Mouse (Mus musculus) left cerebral cortex, postnatal 4 days (tissue): ENCODE data around the gene Med27. TPM values are rescaled to one million over a fixed set of nuclear protein-coding genes. Genes with fewer than 3 reads are reported as not detected.

Experiments
- DNase-seq: peaks from one replicate; pipeline ENCODE4 v3.0.0-alpha.2; 2022
- intact Hi-C: fragments of 180-260 bp; cut with DNase I; formaldehyde crosslinking; loops from one replicate; pipeline ENCODE4 v1.15.1; 2025
- total RNA-seq, 2 experiments: library from RNA; stranded (reverse); gene quantifications; 2 replicates each; pipeline ENCODE4 v1.2.3; 2021

Med27 gene
- total RNA-seq, 2 experiments from 2014 or later: 40.6 to 44.1 TPM

DNA sequence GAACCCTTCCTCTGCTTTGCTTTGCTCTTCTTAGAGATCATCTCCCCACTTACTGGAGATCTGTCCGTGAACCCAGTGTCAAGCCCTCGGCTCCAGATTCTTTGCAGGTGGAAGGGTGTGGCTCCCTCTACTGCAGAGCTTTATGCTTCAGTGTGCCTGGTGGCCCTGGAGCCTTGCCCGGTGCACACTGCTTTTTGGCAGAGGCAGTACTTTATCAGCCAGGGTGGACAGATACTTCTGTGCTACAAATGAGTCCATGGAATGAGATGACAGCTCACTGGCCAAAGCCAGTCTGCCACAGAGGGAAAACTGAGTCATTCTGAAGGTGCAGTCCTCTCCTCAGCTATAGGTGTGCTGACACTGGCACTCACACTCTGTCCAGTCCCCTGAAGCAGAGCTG is 80.1 kb downstream of the Med27 start:
- intact Hi-C loops: no loop called here
- DNase-seq: peak; percentile 81

GRCm38 (mm10) chr2:29432565-29432964 is 85.9 kb downstream of the Med27 start:
- DNase-seq: no peak
- intact Hi-C loops: no loop called here

DNA sequence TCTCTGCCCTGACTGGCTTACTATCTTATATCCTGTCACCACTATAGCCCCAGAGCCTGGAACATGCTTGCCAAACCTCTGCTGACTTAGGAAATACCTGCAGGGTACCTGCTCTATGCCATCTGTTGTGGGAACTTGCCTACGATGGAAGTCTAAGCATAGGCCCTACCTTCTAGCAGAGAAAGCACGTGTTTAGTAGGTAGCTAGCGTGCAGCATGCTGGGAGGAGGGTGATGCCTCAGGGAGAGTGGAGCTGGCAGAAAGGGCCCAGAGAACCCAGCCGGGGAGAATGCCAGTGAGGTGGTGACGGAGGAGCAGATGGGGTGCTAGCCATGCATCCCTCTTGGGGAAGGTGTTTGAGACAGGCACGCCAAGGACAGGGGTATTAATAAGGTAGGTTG is 89.8 kb downstream of the Med27 start:
- intact Hi-C loops: no loop called here

DNA sequence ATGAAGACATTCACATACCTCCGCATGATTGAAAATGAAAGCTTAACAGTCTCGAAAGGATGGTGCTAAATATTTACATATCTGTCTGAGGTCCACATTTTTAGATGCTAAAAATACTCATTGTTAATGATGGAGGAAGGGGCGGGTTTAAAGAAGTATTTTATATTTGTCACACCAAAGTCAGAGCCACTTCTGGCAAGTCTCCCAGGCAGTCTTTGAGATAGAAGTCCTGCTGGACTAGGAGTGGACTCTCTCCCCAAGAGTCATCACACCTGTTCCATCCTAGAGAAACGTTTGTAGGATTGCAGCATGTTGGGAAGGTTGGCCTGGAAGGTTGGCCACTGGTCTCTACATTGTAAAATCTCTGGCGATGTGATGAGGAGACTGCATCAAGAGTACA is 90.5 kb downstream of the Med27 start:
- intact Hi-C loops: no loop called here
- DNase-seq: no peak

More for the DNA sequence above, 89.8 kb downstream of the Med27 start:
- no peak for DNase-seq

- intact Hi-C loops: no loop called here
- DNase-seq: no peak
Observed at GRCm38 (mm10) chr2:29437861-29438529, 91.4 kb downstream of the Med27 start.

GRCm38 (mm10) chr2:29438530-29438862 is 91.9 kb downstream of the Med27 start:
- intact Hi-C loops: no loop called here
- DNase-seq: no peak

DNA sequence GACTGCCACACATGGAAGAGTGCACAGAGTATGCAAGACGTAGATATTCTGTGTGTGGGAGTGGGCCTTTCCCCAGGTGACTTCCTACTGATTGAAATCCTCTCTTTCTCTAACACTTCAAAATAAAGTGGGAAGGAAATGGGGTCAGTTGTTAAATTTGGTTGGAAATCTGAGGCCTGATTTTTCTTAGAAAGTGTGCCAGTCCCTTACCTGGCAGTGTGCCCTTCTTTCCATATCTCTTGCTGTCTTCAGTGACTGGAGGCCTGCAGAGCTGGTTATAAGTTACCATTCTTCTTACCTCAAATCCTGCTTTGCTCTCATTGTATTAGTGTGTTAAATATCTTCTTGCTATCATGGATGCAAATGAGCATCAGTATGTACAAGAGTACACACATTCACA is 92.4 kb downstream of the Med27 start:
- intact Hi-C loops: no loop called here
- DNase-seq: no peak

GRCm38 (mm10) chr2:29439396-29439795 is 92.8 kb downstream of the Med27 start:
- intact Hi-C loops: no loop called here
- DNase-seq: no peak

GRCm38 (mm10) chr2:29439857-29440502 is 93.4 kb downstream of the Med27 start:
- intact Hi-C loops: no loop called here
- DNase-seq: no peak

GRCm38 (mm10) chr2:29442275-29442674 is 95.7 kb downstream of the Med27 start:
- intact Hi-C loops: no loop called here
- DNase-seq: no peak

DNA sequence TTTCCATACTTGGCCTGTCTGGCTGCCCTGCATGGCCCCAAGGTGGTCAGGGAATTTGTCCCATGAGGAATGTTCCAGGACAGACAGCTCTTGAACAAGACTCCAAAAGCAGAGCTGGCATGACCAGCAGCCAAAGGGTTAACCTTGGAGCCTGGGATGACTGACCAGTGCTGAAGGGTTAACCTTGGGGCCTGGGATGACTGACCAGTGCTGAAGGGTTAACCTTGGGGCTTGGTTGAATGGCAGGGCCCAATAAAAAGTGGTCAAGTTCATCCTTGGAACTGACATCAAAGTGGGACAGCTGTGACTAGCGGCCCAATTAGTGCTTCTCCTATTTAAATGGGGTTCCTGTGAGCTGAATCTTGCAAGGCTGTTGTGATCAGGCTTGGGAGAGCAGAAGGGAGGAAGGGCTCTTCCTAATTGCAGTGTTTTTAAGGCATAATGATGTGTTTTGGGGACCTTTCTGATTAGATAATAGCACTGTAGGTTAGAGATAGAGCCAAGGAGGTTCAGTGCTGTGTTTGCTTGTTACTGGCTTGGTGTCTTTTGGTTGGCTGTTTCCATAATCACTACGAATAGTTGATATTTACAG is 97.1 kb downstream of the Med27 start:
- intact Hi-C loops: no loop called here
- no peak for DNase-seq

DNA sequence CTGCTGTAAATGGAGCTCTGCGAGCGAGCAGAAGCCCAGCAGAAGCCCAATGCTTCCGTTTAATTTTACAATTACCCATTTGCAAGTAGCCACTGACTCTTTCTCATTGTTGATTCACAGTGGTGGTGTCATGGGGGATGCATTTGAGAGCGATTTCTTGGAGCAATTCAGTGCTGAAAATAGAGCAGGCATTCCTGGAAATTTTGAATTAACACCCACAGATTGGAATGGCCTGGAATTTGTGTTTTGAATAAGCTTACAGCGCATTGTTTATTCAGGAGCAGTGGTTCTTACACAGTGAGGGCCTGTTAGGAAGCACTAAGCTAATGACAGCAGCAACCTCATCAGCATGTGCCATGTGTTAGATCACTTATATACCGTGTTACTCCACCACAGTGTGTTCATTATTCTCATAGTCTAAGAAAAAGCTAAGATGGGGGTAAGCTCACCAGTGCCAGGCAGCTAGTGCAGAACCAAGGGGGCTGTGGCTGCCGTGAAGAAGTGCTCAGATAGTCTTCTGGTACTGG is 101.9 kb downstream of the Med27 start:
- intact Hi-C loops: no loop called here
- DNase-seq: no peak

GRCm38 (mm10) chr2:29451368-29451999 is 104.9 kb downstream of the Med27 start:
- DNase-seq: no peak
- intact Hi-C loops: no loop called here

DNA sequence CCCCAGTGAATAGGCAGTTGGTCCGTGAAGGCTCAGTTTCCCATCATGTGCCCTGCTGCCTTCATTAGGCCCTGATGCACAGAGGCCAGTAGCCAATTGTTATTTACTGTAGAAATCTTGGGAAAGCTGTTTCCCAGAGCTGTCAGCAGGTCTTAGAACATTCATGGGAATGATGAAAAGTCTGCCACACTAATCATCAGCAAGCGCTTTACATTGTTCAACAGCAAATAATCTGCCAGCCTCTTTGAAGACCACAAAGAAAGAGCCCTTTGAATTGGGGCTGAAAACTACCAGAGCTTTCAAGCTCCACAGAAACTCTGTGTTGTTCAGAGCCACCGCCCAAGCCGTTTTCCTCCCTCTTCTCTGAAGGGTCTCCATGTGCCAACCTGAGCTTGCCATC is 106.8 kb downstream of the Med27 start:
- DNase-seq: no peak
- intact Hi-C loops: no loop called here

GRCm38 (mm10) chr2:29456631-29457320 is 110.2 kb downstream of the Med27 start:
- DNase-seq: no peak
- intact Hi-C loops: no loop called here

DNA sequence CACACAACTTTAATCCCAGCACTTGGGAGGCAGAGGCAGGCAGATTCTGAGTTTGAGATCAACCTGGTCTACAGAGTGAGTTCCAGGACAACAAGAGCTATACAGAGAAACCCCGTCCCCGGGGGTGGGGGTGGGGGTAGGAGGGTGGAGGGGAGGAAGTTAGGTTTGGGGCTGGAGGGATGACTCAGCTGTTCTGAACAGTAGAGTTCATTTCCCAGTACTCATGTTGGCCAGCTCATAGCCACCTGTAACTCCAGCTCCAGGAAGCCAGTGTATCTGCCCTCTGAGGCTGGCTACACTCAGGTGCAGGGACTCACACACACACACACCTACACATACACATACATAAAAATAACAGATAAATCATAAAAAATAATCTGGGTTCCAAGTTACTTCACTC is 111.1 kb downstream of the Med27 start:
- intact Hi-C loops: no loop called here

DNA sequence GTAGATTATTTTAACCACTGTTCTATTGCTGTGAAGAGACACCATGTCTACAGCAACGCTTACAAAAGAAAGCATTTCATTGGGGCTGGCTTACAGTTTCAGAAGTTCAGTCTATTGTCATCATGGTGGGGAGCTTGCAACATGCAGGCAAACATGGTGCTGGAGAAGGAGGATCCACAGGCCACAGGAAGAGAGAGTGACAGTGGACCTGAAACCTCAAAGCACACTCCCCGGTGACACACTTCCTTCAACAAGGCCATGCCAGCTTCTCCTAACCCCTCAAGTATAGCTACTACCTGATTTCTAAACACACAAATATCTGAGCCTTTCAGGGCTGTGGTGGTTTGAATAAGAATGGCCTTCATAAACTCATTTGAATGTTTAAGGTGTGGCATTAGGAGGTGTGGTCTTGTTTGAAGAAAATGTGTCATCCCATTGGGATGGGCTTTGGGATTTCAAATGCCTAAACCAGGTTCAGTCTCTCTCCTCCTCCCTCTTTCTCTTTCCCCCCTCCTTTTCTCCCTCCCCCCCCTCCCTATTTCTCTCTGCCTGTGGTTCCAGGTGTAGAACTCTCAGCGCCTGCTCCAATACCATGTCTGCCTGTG is 111.8 kb downstream of the Med27 start:
- DNase-seq: no peak
- intact Hi-C loops: no loop called here

More for the DNA sequence above, 111.1 kb downstream of the Med27 start:
- DNase-seq: no peak

DNA sequence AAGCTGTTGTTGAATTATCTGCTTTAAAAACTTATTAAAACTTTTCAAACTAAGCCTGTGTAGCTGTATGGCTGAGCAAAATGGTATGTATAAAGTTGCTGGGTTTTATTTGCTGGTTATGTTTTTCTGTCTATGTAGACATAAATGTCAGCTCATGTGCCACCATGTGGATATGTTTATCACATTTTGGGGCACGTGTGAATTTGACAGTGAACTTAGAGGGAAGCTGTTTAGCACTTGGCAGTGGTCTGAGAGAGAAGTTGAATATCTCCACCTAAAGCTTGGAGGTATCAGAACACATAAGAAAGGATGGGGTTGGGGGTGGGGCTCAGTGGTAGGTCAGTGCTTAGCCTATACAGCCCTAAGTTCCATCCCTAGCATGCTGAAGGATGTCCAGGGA is 113.0 kb downstream of the Med27 start:
- intact Hi-C loops: no loop called here
- DNase-seq: no peak

DNA sequence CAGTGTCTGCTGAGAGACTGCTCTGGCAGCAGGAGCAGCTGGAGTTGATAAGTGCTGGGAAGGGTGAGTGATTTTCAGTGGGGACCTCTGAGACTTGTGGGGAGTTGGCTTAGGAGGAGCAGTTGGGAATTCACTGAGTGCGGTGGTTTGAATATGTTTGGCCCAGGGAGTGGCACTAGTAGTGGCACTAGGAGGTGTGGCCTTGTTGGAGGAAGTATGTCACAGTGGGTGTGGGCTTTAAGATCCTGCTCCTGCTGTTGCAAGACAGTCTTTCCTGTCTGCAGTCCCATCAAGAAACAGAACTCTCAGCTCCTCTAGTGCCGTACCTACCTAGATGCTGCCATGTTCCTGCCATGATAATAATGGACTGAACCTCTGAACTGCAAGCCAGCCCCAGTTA is 115.2 kb downstream of the Med27 start:
- intact Hi-C loops: no loop called here
- DNase-seq: no peak

DNA sequence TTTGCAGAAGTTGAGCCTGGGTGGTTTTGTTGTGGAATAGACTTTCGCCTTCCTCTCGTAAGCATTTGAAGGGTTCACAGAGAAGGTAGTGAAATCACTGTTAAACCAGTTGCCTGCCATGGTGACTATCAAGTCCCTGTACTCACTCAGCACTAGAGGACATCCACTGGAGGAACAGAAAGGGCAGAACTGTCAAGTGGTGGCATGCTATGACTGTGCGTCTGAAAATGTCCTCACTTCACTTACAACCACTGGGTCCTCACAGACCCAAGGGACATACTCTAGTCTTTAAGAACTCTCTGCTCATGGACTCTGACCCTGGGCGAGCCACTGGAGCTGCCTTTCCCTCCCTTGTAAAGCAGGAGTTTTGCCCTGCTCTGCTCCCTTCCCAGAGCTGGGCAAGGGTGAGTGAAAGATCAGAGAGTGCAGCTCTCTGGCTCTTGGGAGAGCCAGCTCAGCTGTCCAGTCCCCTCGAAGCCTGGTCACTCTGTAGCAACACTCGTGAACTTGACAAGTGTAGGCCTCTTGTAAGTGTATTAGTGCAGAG is 116.5 kb downstream of the Med27 start:
- intact Hi-C loops: no loop called here
- no peak for DNase-seq
